Mouse (Mus musculus) bone marrow, adult 2 months (tissue): ENCODE results near the gene Sbf2.
"Not testable (repeated sequence)": the region's sequence is repeated elsewhere in the genome, so short reads cannot be mapped to it uniquely, and the experiment has no call there.

Experiments used
- CTCF ChIP-seq: fragments of 200-500 bp; IDR thresholded peaks from 2 replicates; pipeline ENCODE4 v1.5.1; 2011; ENCODE audit warnings: low read length, control low read depth; ENCODE audit not compliant: control insufficient read depth, insufficient read depth
- POLR2A ChIP-seq: fragments of 200-500 bp; IDR thresholded peaks from 2 replicates; pipeline ENCODE4 v1.6.1; 2011; ENCODE audit warnings: low read depth, mild to moderate bottlenecking, control low read depth, low read length, borderline replicate concordance; ENCODE audit not compliant: control insufficient read depth

- TF ChIP-seq CTCF, POLR2A: not testable (repeated sequence)
These were observed 84.4 kb downstream of the Sbf2 start for GRCm38 (mm10) chr7:110530295-110530694.
